Mouse (Mus musculus) cerebral cortex, adult 2 months (tissue): ENCODE data around the gene Stxbp6.

Experiments used
- WGBS: fragments of 180-500 bp; shearing (Covaris S2); methylation state at CpG from one replicate; pipeline ENCODE4 v1.1.7; 2018; 5-methylcytosine and 5-hydroxymethylcytosine counted together

The Stxbp6 gene

GRCm38 (mm10) chr12:45056372-45056771, 18.1 kb downstream of the Stxbp6 start:
- WGBS, result 55% methylated on average over 3 of the region's 3 CpGs

DNA sequence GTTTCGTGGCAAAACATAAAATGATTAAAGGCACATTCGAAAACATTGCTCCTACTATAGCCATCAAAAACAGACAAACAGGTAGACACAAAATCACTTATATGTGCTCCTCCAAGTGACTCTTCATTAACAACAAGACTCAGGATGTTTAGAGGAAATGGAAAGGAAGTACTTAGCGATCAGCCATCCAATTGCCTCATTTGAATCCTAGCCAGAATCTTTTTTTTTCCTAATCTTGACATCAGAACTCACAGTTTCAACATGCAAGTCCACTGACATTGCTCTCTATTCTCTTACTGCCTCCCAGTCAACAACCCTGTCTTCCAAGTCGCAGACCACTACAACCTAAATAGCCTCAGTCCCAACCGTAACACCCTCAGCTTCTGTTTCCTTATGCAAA, 21.2 kb downstream of the Stxbp6 start:
- 72% methylated on average over 5 of the region's 5 CpGs for WGBS

- 46% methylated on average over 5 of the region's 5 CpGs for WGBS
Measured at GRCm38 (mm10) chr12:45052860-45053259, 21.6 kb downstream of the Stxbp6 start.

DNA sequence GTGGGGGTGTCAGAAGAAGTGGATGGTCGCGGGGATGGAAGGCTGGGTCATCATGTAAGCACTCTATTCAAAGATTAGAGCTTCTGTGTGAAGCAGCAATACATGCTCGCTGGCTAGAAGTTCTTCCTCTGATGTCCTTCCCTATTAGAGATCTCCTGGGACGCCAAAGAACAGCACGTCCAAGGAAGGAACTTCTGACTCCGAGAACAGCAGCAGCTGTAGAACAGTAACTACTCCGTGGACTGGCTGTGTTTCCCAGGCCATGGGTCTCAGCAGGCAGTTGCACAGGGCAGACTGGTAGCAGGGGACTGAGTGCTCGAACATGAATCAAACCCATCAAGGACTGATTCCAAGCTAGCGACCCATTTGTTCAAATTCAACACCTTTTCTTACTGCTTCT, 24.6 kb downstream of the Stxbp6 start:
- WGBS, result 82% methylated on average over 9 of the region's 9 CpGs

GRCm38 (mm10) chr12:45047711-45048110, 26.8 kb downstream of the Stxbp6 start:
- WGBS, result 58% methylated on average over 9 of the region's 9 CpGs

DNA sequence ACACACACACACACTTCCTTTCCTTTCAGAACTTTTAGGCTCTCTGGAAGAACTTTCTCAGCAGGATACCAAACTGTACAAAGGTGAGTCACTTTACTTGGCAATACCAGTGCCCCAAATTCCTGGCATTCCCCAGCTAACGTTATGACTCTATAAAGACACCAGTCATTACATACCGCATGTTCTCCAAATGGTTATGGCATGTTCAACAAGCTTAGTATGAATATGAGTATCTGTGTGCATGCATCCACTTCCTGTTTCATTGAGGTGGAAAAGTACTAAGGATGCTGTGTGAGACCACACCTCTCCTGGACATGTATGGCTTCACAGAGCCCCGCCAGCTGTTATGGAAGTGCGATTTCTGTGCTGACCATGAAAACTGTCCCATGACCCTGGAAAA, 27.3 kb downstream of the Stxbp6 start:
- 75% methylated on average over 4 of the region's 4 CpGs for WGBS

DNA sequence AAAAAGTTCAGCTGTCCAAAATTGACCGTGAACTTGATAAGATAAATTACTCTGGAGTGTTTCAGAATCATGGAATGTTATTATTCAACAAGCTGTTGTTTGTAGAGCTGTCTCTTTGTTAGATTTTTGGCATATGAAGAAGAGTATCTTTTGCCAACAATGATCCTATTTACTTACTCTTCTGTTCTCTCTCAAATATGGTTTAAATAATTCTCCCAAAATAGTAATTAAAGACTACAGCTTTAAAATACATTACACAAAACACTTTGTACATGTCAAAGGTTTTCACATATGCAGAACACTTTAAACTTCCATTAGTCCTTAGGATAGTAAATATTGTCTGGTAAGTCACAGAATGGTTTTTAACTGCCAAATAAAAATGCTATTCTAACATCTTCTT, 29.9 kb downstream of the Stxbp6 start:
- 59% methylated on average over 1 of the region's 1 CpGs for WGBS

DNA sequence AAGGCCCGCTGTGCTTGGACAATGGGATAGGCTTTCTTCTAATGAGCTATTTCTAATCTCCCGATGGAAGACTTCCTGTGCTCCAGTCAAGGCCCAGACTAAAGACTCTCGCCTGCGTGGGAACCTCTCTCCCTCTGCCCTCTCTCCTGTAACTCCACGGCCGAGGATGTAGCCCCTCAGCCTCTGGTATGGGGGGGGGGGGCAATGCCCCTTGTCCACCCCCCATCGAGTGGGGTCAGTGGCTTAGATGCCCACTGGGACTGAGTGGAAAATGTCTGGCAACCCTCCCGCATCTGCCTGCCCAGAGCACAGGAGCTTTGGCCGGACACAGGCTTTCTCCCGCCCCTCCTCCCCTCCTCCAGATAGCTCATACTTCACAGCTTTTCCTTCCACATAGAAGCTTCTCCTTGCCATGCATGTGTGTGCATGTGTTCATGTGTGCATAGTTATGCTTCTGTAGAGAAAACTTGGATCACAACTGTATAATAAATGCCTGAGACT, 31.9 kb downstream of the Stxbp6 start:
- WGBS, result 50% methylated on average over 10 of the region's 10 CpGs

DNA sequence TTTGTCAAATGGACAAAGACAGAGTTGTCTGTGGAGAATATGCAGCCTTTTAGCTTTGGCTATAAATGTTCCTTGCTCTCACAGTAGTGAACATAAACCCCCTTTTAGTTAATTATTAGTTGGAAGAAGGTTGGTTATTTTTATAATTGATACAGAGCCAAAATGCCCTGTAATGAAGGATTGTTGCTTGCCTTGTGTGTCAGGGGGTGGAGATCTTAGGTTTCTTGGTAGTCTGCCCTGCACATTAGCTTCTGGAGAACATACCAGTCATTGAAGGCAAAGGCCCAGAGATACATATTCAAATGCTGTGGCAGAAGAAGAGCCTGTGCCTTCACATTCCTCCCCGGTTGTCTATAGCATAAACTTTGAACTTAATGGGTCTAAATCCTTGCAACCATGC, 37.0 kb downstream of the Stxbp6 start:
- WGBS, result 80% methylated on average over 1 of the region's 1 CpGs

DNA sequence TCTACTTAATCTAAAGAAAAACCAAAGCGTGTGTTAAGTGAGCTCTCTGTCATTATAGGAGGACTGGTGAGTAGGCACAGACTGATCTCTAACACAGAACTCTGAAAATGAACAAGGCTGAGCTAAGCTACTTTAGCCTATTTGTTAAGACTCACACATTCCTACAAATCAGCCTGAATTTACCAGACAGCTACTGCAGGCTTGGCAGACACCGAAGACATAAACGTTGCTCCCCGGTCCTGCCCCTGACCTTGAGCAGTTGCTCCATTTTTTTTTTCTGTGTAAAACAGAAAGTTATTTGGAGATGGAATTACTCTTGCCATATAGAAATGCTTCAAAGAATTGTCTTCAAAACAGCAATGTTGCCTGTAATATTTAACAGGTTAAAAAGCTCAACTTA, 37.4 kb downstream of the Stxbp6 start:
- WGBS, result 65% methylated on average over 4 of the region's 4 CpGs

GRCm38 (mm10) chr12:45030681-45031080, 43.8 kb downstream of the Stxbp6 start:
- 58% methylated on average over 3 of the region's 3 CpGs for WGBS

DNA sequence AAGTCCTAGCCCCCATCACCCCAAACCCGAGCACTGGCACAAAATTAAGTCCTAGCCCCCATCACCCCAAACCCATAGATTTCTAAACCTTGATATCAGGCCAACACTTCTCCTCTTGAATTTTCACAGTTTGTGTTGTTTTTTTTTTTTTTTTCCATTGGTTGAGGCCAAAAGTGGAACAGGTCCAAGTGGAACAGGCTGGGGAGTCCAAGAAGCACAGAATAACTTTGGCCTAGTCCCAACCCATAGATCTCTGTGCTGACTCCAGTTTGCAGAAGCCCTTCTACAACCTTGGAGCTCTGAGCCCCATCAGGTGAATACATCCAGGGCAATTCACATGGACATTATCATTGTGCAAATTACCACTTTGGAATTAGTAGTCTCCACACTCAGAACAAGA, 48.2 kb downstream of the Stxbp6 start:
- 81% methylated on average over 1 of the region's 1 CpGs for WGBS

DNA sequence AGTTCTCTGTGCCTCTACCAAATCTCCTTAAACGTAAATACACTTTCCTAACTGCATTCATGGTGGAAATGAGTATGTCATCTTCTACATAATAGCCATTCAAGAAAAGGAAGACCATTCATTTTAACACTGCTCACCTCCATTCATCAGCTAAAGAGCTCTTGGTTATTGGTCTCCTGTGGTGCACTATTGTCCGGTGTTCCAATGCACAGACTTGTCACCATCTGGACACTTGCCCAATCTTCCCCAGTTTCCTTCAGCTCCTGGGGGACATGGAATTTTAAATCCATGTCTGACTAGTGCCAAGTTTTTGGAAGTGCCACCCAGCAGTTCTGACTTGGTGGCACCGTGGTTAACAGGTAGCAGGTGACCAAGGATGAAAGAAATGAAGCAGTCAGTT, 54.5 kb downstream of the Stxbp6 start:
- 67% methylated on average over 3 of the region's 3 CpGs for WGBS

GRCm38 (mm10) chr12:45019059-45019822, 55.3 kb downstream of the Stxbp6 start:
- WGBS, result 77% methylated on average over 12 of the region's 12 CpGs

- 25% methylated on average over 5 of the region's 5 CpGs for WGBS
Measured at GRCm38 (mm10) chr12:45013246-45013756, 61.2 kb downstream of the Stxbp6 start.

DNA sequence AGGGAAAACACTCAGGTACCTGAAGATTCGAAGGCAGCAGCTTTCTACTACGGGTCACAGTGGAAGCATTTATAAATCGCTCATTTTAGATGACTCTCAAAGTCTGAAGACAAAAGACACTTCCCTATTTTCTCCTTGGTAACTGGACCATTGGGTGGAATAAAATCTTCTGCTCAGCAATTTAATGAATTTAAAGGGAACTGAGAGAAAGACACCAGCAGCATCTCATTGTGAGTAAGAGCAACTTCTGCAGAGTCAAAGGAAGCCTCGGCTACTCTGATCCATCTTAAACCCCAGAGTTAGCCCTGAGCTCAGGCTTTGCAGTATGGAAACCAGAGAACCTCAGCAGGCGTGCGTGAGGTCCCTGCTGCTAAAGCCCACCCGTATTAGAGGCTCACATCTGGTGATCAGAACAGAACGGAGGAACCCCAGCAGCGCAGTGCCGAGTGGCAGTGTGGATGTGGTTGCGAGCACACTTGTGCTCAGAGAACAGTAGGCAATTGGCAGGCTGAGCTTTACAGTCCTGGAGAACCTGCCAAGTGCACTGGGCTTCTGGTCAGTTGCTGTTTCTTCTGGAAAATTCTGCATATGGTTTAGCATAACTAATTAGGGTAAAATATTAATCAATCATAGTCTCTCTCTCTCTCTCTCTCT, 62.9 kb downstream of the Stxbp6 start:
- WGBS, result 49% methylated on average over 11 of the region's 11 CpGs

GRCm38 (mm10) chr12:45009984-45010611, 64.4 kb downstream of the Stxbp6 start:
- 100% methylated on average over 2 of the region's 2 CpGs for WGBS

DNA sequence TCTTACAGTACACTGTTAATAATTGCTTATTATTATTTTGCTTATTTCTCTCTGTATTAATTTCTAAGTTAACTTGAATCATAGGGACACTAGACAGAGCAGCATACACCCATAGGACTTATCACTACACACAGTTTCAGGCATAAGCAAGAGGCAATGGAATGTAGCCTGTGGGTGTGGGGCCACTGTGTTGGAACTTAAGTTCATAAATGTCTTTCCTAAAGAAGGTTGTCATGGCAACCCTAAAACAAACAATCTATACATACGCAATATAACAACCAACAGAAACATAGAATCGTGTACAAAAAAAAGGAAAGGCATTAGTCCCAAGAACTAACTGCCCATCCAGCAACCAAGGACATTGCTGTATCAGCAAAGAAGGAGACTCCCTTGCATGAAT, 67.9 kb downstream of the Stxbp6 start:
- WGBS, result 81% methylated on average over 2 of the region's 2 CpGs

DNA sequence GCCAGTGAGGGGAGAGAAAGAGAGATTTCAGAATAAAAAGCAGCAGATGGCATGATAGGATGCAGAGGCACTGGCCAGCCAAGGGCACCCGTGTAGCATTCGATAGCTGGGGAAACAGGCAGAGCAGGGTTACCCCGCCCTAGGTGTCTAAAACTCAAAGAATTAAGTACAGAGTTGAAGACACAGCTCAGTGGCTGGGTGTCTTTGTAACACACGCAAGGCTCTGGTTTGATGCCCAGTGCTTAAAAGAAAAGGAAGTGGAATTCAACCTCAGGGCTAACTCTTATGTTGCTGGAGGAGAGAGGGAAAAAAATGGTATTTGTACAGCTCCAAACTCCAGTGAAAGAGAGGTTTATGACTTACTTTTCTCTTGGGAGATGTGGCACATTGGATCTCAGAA, 68.5 kb downstream of the Stxbp6 start:
- WGBS, result 57% methylated on average over 4 of the region's 4 CpGs

DNA sequence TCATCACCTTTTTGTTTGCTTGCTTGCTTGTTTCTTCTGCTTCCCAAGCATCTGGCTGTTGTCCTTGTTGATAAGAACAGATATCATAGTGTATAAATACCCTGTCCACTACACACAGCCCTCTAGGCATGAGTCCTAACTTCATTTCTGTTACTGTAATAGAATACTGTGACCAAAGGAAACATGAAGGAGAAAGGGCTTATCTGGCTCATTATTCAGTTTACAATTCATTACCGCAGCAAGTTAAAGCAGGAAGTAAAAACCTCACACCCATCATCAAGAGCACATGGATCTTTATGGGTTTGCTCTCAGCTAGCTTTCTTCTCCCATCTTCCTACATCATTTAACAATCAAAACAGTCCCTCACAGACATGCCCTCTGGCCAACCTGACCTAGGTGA, 72.5 kb downstream of the Stxbp6 start:
- 88% methylated on average over 1 of the region's 1 CpGs for WGBS

DNA sequence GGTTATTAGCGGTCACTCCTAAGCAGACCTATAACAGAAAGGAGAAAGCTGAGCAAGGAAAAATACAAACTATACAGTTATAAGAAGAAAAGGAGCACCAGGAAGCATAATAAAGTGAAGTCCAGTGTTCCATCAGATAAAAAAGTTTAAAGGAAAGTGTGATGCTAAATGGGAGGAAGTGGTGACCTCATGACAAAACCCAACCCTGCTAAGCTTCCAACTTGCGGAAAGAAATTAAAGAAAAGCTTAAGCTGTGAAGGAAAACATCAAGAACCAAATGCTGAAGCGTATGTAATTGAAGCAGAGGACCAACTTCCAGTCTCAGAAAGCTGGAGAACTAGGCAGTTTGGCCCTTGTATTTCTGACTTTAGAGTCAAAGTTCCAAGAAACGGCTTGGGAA, 77.1 kb downstream of the Stxbp6 start:
- 90% methylated on average over 4 of the region's 4 CpGs for WGBS

DNA sequence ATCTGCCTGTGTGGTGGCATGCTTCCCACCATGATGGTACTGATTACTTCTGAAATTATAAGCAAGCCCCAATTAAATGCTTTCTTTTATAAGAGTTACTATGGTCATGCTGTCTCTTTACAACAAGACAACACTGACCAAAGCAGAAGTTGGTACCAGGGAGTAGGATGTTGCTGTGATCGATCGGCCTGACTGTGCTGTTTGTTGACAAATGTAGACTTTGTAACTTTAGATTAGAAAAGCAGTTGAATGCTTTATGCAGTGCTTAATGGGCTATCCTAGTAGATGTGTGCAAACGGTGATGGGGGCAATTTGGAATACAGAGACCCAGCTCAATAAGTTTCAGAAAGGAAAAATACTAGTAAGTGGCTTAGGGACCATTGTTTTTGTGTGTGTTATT, 77.6 kb downstream of the Stxbp6 start:
- 84% methylated on average over 3 of the region's 3 CpGs for WGBS

- WGBS, result 88% methylated on average over 2 of the region's 2 CpGs
Measured at GRCm38 (mm10) chr12:44996274-44996673, 78.2 kb downstream of the Stxbp6 start.
